Mouse (Mus musculus) c-Kit-positive CD71-positive TER-119-positive erythroid progenitor cells, embryonic 14.5 days (primary cell): ENCODE data around the gene Crcp.
A peak's percentile ranks its signal among the peaks of the same experiment; 100 is the strongest.

ENCODE experiments used
- DNase-seq: peaks from one replicate; pipeline ENCODE4 v3.0.0-alpha.2; 2013; ENCODE audit warnings: low spot score

The Crcp gene

GRCm38 (mm10) chr5:130096754-130097153 is 67.7 kb downstream of the Crcp start:
- DNase-seq, result no peak

GRCm38 (mm10) chr5:130097837-130098236 is 68.7 kb downstream of the Crcp start:
- DNase-seq, result peak; percentile 64

- no peak for DNase-seq
These were observed 72.6 kb downstream of the Crcp start for GRCm38 (mm10) chr5:130101724-130102123.

- DNase-seq, result no peak
These were observed 80.3 kb downstream of the Crcp start for GRCm38 (mm10) chr5:130109348-130109747.
